Mouse (Mus musculus): ENCODE results near the gene Car9. TPM values are rescaled to one million over a fixed set of nuclear protein-coding genes. Genes with fewer than 3 reads are reported as not detected.

The Car9 gene
- polyA plus RNA-seq, 1 experiment from 2014 or later, result 3.8 TPM

DNA sequence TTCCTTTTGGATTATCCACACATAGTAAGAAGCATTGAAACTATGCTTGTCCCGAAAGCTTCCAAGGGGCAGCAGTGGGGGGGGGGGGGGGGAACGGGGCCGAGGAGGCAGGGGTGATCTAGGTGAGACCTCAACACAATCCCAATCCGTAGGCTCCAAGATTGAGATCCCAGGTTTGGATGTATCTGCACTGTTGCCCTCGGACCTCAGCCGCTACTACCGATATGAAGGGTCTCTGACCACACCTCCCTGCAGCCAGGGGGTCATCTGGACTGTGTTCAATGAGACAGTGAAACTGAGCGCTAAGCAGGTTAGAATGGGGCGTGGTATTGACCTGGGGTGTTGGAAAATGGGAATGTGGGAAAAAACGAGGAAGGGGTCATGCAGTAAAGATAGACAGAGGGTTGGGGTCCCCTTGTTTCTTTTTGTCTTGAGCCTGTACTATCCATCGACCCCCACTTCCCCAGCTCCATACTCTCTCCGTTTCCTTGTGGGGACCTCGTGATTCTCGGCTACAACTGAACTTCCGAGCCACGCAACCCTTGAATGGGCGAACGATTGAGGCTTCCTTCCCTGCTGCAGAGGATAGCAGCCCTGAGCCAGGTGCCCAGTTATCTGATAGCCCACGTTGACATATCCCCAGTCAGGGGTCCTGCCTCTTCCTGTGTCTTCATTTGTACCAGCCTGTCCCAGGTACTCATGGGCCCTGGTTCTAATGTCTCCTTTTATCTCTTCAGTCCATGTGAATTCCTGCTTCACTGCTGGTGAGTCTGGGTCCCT is 5.1 kb downstream of the Car9 start:
- no peak for ATAC-seq (replicated peaks; ENCODE audit: extremely low read depth, insufficient read depth, low FRiP score)
- no peak overlapping the region for H3K9ac ChIP-seq (ENCODE audit: low read length)
- H3K36me3 ChIP-seq (ENCODE audit: control insufficient read depth, insufficient read depth), result peaks cover 6% of the 10 kb centered on the region; the same call in 1 of the 2 replicates
- no peaks in the 10 kb centered on the region for H3K9me3 ChIP-seq (replicated peaks; ENCODE audit: control insufficient read depth, low read length)
- H3K4me1 ChIP-seq (ENCODE audit: control insufficient read depth, insufficient read depth, low read length), result peaks cover 24% of the 10 kb centered on the region
- H3K4me3 ChIP-seq (ENCODE audit: low read length), result no peak overlapping the region
- WGBS, result 55% methylated on average over 19 of the region's 19 CpGs
- H3K4me2 ChIP-seq (ENCODE audit: low read depth, low read length), result no peak overlapping the region
- H3K27me3 ChIP-seq (ENCODE audit: control insufficient read depth, insufficient read depth, low read length), result no peaks in the 10 kb centered on the region
- no peak overlapping the region for H3K27ac ChIP-seq (ENCODE audit: low read length)

DNA sequence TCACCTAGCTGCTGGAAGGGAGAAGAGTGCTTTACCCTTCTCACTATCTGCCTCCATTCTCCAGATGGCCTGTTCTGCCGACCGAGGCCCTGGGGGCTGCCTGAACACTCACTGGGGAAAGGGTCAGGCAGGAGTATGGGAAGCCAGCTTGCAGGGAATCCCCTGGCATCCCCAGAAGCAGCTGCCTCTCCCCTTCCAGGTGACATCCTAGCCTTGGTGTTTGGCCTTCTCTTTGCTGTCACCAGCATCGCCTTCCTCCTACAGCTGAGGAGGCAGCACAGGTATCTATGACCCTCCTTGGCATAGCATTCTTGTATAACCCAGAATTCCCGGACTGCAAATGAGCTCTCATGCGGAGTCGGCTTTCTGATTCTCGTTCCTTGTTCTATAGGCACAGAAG is 5.9 kb downstream of the Car9 start:
- H3K4me2 ChIP-seq (ENCODE audit: low read depth, low read length), result no peak overlapping the region
- peaks cover 8% of the 10 kb centered on the region; the same call in 1 of the 2 replicates for H3K36me3 ChIP-seq (ENCODE audit: control insufficient read depth, insufficient read depth)
- 41% methylated on average over 7 of the region's 7 CpGs for WGBS
- no peaks in the 10 kb centered on the region for H3K27me3 ChIP-seq (ENCODE audit: control insufficient read depth, insufficient read depth, low read length)
- H3K27ac ChIP-seq (ENCODE audit: low read length), result no peak overlapping the region
- H3K4me1 ChIP-seq (ENCODE audit: control insufficient read depth, insufficient read depth, low read length), result peaks cover 23% of the 10 kb centered on the region
- ATAC-seq (replicated peaks; ENCODE audit: extremely low read depth, insufficient read depth, low FRiP score), result no peak
- H3K4me3 ChIP-seq (ENCODE audit: low read length), result no peak overlapping the region
- H3K9me3 ChIP-seq (replicated peaks; ENCODE audit: control insufficient read depth, low read length), result no peaks in the 10 kb centered on the region
- no peak overlapping the region for H3K9ac ChIP-seq (ENCODE audit: low read length)

- Histone ChIP-seq H3K4me2 (ENCODE audit: low read depth, low read length) (no peak overlapping the region), H3K9ac (ENCODE audit: low read length) (no peak overlapping the region), H3K9me3 (replicated peaks; ENCODE audit: control insufficient read depth, low read length) (no peaks in the 10 kb centered on the region), H3K27me3 (ENCODE audit: control insufficient read depth, insufficient read depth, low read length) (no peaks in the 10 kb centered on the region), H3K4me3 (ENCODE audit: low read length) (no peak overlapping the region), H3K36me3 (ENCODE audit: control insufficient read depth, insufficient read depth) (peaks cover 8% of the 10 kb centered on the region; the same call in 1 of the 2 replicates), H3K27ac (ENCODE audit: low read length) (no peak overlapping the region), H3K4me1 (ENCODE audit: control insufficient read depth, insufficient read depth, low read length) (peaks cover 18% of the 10 kb centered on the region)
- no peak for ATAC-seq (replicated peaks; ENCODE audit: extremely low read depth, insufficient read depth, low FRiP score)
- WGBS, result 91% methylated on average over 4 of the region's 4 CpGs
Observed at GRCm38 (mm10) chr4:43513300-43513699, 6.5 kb downstream of the Car9 start.

DNA sequence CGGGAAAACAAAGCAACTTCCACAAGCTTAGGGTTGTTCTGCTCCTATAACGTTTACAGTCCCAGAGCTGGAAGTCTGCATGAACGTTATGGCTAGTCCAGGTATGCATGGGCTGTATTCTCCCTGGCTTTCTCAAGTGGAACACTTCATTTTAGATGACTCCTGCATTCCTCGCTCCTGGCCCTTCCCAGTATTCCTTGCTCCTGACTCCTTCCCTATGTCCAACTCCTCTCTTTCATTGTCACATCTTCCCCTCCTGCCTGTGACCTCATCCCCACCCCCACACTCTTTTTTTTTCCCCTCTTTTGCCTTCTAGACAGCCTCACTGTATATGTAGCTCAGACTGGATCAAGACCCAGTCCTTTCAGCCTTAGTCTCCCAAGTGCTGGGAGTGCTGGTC is 7.0 kb downstream of the Car9 start:
- 52% methylated on average over 4 of the region's 4 CpGs for WGBS
- no peak for ATAC-seq (replicated peaks; ENCODE audit: extremely low read depth, insufficient read depth, low FRiP score)

DNA sequence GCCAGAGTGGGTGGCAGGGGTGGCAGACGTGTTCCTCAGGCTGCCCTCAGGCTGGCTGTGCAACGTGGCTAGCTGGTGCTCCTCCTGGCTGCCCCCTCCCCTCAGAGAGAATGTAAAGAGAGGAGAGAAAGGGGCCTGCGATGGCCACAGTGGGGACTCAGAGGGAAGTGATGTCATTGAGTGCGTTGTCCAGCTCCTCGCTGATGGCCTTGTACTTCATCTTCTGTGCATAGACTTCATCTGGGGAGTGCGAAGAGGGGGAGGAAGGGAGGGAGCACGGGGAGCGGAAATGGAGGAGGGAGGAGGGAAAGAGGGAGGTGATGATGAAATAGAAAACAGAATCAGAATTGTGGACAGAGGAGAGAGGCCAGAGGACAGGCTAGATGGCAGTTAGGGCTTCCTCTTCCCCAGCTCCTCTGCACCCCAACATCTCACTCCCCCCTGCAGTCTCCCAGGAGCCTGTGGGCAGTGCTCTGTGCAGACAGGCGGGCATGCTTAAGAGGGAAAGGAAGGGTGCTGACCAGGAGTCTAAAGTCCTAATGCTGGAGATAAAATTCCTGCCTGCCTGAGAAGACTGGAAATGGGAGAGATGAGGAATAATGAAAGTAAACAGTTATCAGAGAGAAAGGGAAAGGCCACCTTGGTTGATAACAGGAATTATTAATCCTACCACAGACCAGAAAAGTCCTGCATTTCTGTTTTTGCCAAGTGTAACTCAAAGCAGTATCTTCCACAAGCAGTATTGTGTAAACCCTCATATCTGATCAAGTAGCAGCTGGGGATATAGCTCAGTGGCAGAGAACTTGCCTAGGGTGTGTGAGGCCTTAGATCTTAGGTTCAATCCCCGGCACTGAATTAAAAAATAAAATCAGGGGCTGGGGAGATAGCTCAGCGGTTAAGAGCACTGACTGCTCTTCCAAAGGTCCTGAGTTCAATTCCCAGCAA is 9.3 kb downstream of the Car9 start:
- Histone ChIP-seq H3K9ac (ENCODE audit: low read length) (no peak overlapping the region), H3K4me1 (ENCODE audit: control insufficient read depth, insufficient read depth, low read length) (peaks cover 27% of the 10 kb centered on the region), H3K36me3 (ENCODE audit: control insufficient read depth, insufficient read depth) (peaks cover 14% of the 10 kb centered on the region; the same call in 1 of the 2 replicates), H3K27me3 (ENCODE audit: control insufficient read depth, insufficient read depth, low read length) (no peaks in the 10 kb centered on the region), H3K4me2 (ENCODE audit: low read depth, low read length) (no peak overlapping the region), H3K9me3 (replicated peaks; ENCODE audit: control insufficient read depth, low read length) (no peaks in the 10 kb centered on the region), H3K4me3 (ENCODE audit: low read length) (no peak overlapping the region), H3K27ac (ENCODE audit: low read length) (no peak overlapping the region)
- 56% methylated on average over 11 of the region's 11 CpGs for WGBS
- ATAC-seq (replicated peaks; ENCODE audit: extremely low read depth, insufficient read depth, low FRiP score), result no peak

More for the DNA sequence above, 7.0 kb downstream of the Car9 start:
- Histone ChIP-seq H3K9ac (ENCODE audit: low read length) (no peak overlapping the region), H3K4me2 (ENCODE audit: low read depth, low read length) (no peak overlapping the region), H3K36me3 (ENCODE audit: control insufficient read depth, insufficient read depth) (peaks cover 9% of the 10 kb centered on the region; the same call in 1 of the 2 replicates), H3K27me3 (ENCODE audit: control insufficient read depth, insufficient read depth, low read length) (no peaks in the 10 kb centered on the region), H3K4me3 (ENCODE audit: low read length) (no peak overlapping the region), H3K9me3 (replicated peaks; ENCODE audit: control insufficient read depth, low read length) (no peaks in the 10 kb centered on the region), H3K4me1 (ENCODE audit: control insufficient read depth, insufficient read depth, low read length) (peaks cover 14% of the 10 kb centered on the region), H3K27ac (ENCODE audit: low read length) (no peak overlapping the region)

DNA sequence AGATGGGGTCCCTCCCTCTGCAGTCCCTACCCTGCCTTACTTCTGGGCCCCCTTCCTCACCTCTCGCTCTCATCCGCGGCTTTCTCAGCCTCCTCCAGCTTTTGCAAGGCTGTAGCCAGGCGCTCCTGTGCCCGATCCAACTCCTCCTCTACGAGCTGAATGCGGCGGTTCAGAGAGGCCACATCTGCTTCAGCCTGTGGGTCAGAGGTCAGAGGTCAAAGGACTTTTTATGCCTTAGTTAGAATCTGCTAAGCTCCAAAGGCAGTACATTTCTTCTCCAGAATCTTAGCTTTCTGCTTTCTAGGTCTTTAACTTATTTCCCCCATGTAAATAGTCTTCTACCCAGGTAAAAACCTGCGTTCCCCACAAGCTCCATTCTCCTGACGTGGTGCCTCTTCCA is 12.8 kb downstream of the Car9 start:
- Histone ChIP-seq H3K9me3 (replicated peaks; ENCODE audit: control insufficient read depth, low read length) (no peaks in the 10 kb centered on the region), H3K27ac (ENCODE audit: low read length) (no peak overlapping the region), H3K36me3 (ENCODE audit: control insufficient read depth, insufficient read depth) (peaks cover 14% of the 10 kb centered on the region; the same call in 1 of the 2 replicates), H3K27me3 (ENCODE audit: control insufficient read depth, insufficient read depth, low read length) (no peaks in the 10 kb centered on the region), H3K9ac (ENCODE audit: low read length) (no peak overlapping the region), H3K4me3 (ENCODE audit: low read length) (peak overlapping the region; percentile 30; the same call in 1 of the 2 replicates), H3K4me2 (ENCODE audit: low read depth, low read length) (peak overlapping the region; percentile 60), H3K4me1 (ENCODE audit: control insufficient read depth, insufficient read depth, low read length) (peaks cover 31% of the 10 kb centered on the region)
- no peak for ATAC-seq (replicated peaks; ENCODE audit: extremely low read depth, insufficient read depth, low FRiP score)
- WGBS, result 38% methylated on average over 10 of the region's 10 CpGs

DNA sequence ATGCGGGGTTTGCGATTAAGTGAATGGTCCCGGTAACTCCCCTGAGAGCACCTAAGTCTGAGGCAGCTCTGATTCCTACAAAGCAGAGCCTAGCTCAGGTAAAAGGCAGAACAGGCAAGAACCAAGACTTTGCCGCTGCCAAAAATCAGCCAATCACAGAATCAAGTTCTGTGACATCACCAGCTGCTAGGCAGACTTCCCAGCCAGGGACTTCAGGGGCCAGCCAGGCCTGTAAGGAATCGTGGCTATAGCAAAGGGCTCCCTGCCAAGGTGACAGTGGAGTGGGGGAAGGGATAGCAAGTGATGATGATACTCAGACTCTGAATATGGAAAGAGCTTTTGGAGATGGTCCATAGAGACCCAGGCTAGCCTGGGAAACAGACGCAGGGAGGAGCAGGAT is 13.2 kb downstream of the Car9 start:
- Histone ChIP-seq H3K27me3 (ENCODE audit: control insufficient read depth, insufficient read depth, low read length) (no peaks in the 10 kb centered on the region), H3K36me3 (ENCODE audit: control insufficient read depth, insufficient read depth) (peaks cover 14% of the 10 kb centered on the region; the same call in 1 of the 2 replicates), H3K4me2 (ENCODE audit: low read depth, low read length) (peak overlapping the region; percentile 60), H3K4me1 (ENCODE audit: control insufficient read depth, insufficient read depth, low read length) (peaks cover 27% of the 10 kb centered on the region), H3K9me3 (replicated peaks; ENCODE audit: control insufficient read depth, low read length) (no peaks in the 10 kb centered on the region), H3K27ac (ENCODE audit: low read length) (peak overlapping the region; percentile 30), H3K4me3 (ENCODE audit: low read length) (peak overlapping the region; percentile 30; the same call in 1 of the 2 replicates), H3K9ac (ENCODE audit: low read length) (no peak overlapping the region)
- WGBS, result 12% methylated on average over 6 of the region's 6 CpGs
- 0 out of 2 replicates have a peak, but pooled peaks have one; percentile 29 for ATAC-seq (replicated peaks; ENCODE audit: extremely low read depth, insufficient read depth, low FRiP score)

DNA sequence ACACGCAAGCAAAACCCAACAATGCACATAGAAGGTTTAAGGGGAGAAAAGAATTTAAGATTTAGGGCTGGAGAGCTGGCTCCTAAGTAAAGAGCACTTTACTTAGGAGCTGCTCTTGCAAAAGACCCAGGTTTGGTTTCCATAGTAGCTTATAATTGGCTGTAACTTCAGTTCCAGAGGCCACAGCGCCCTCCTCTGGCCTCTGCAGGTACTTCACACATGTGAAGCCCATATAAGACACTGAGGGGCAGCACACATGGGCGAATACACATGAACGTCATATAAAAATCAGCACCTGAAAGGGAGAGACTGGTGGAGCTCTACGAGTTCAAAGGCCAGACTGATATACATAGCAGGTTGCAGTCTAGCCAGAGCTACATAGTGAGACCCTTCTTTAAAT is 21.1 kb downstream of the Car9 start:
- Histone ChIP-seq H3K36me3 (ENCODE audit: control insufficient read depth, insufficient read depth) (peaks cover 21% of the 10 kb centered on the region), H3K27ac (ENCODE audit: low read length) (no peak overlapping the region), H3K4me3 (ENCODE audit: low read length) (no peak overlapping the region), H3K4me2 (ENCODE audit: low read depth, low read length) (no peak overlapping the region), H3K4me1 (ENCODE audit: control insufficient read depth, insufficient read depth, low read length) (peaks cover 10% of the 10 kb centered on the region; the same call in 1 of the 2 replicates), H3K9ac (ENCODE audit: low read length) (no peak overlapping the region), H3K27me3 (ENCODE audit: control insufficient read depth, insufficient read depth, low read length) (no peaks in the 10 kb centered on the region), H3K9me3 (replicated peaks; ENCODE audit: control insufficient read depth, low read length) (no peaks in the 10 kb centered on the region)
- WGBS, result 65% methylated on average over 5 of the region's 5 CpGs
- ATAC-seq (replicated peaks; ENCODE audit: extremely low read depth, insufficient read depth, low FRiP score), result no peak
